Mouse (Mus musculus) MEL (cell line): ENCODE data around the gene Tbxa2r. TPM values are rescaled to one million over a fixed set of nuclear protein-coding genes. Genes with fewer than 3 reads are reported as not detected.

Experiments
- DNase-seq: peaks from one replicate; pipeline ENCODE4 v3.0.0; 2011; ENCODE audit warnings: low read depth, low spot score
- H3K27ac ChIP-seq: 2 replicates; pipeline ENCODE4 v1.5.1; 2012; ENCODE audit warnings: low read depth, mild to moderate bottlenecking, control low read depth, low read length, moderate library complexity; ENCODE audit not compliant: control insufficient read depth
- H3K27me3 ChIP-seq, 2 experiments: fragments of 150-350 bp in 1 of 2; sonication (generic) in 1 of 2; 2 replicates each; pipeline ENCODE4 v1.6.1; 2012; ENCODE audit warnings: low read length in 2 of 2, mild to moderate bottlenecking in 2 of 2, improper control_type of control experiment in 1 of 2, moderate library complexity in 1 of 2; ENCODE audit not compliant: insufficient read depth in 2 of 2, control insufficient read depth in 1 of 2
- H3K36me3 ChIP-seq, 2 experiments: 2 replicates each; pipeline ENCODE4 v1.6.1; 2012 to 2014; ENCODE audit warnings: low read length in 2 of 2, improper control_type of control experiment in 1 of 2, inconsistent platforms in 1 of 2, mild to moderate bottlenecking in 1 of 2; ENCODE audit not compliant: insufficient read depth in 2 of 2, control insufficient read depth in 1 of 2
- H3K4me1 ChIP-seq, 2 experiments: fragments of 150-350 bp in 1 of 2; sonication (generic) in 1 of 2; 2 replicates each; pipeline ENCODE4 v1.6.1; 2012; ENCODE audit warnings: low read length in 2 of 2, improper control_type of control experiment in 1 of 2, mild to moderate bottlenecking in 1 of 2; ENCODE audit not compliant: insufficient read depth in 2 of 2, control insufficient read depth in 1 of 2
- H3K4me3 ChIP-seq, 2 experiments: fragments of 150-350 bp in 1 of 2; sonication (generic) in 1 of 2; 2 replicates each; pipeline ENCODE4 v1.5.1; 2012; ENCODE audit warnings: low read depth in 2 of 2, low read length in 2 of 2, mild to moderate bottlenecking in 2 of 2, moderate library complexity in 2 of 2, control low read depth in 1 of 2, improper control_type of control experiment in 1 of 2; ENCODE audit not compliant: control insufficient read depth in 1 of 2, insufficient read depth in 1 of 2
- H3K79me2 ChIP-seq: 2 replicates; pipeline ENCODE4 v1.6.1; 2012; ENCODE audit warnings: mild to moderate bottlenecking, low read length, moderate library complexity; ENCODE audit not compliant: control insufficient read depth, poor library complexity, insufficient read depth
- H3K9ac ChIP-seq: 2 replicates; pipeline ENCODE4 v1.6.1; 2012; ENCODE audit warnings: low read depth, mild to moderate bottlenecking, control low read depth, low read length, moderate library complexity; ENCODE audit not compliant: control insufficient read depth, poor library complexity, severe bottlenecking
- H3K9me3 ChIP-seq: fragments of 150-350 bp; sonication (generic); replicated peaks from 2 replicates; pipeline ENCODE4 v1.6.1; 2012; ENCODE audit warnings: mild to moderate bottlenecking, low read length, improper control_type of control experiment, moderate library complexity; ENCODE audit not compliant: insufficient read depth
- CHD2 ChIP-seq: IDR thresholded peaks from 2 replicates; pipeline ENCODE4 v1.6.1; 2011; ENCODE audit warnings: low read length, improper control_type of control experiment
- CTCF ChIP-seq, 3 experiments: IDR thresholded peaks in 2 of 3; conservative IDR thresholded peaks in 1 of 3; 2 replicates each; pipeline ENCODE4 v1.5.1; 2011 to 2012; ENCODE audit warnings: low read length in 3 of 3, low read depth in 2 of 3, mild to moderate bottlenecking in 2 of 3, improper control_type of control experiment in 1 of 3, inconsistent platforms in 1 of 3, mixed read lengths in 1 of 3, moderate library complexity in 1 of 3; ENCODE audit not compliant: control insufficient read depth in 1 of 3, insufficient read depth in 1 of 3, poor library complexity in 1 of 3, severe bottlenecking in 1 of 3
- ELF1 ChIP-seq: IDR thresholded peaks from 2 replicates; pipeline ENCODE4 v1.6.1; 2014; ENCODE audit warnings: low read depth, mild to moderate bottlenecking, inconsistent platforms, low read length, improper control_type of control experiment, moderate library complexity
- EP300 ChIP-seq, 2 experiments: IDR thresholded peaks; 2 replicates each; pipeline ENCODE4 v1.6.1; 2011; ENCODE audit warnings: improper control_type of control experiment in 2 of 2, low read length in 2 of 2, low read depth in 1 of 2, mild to moderate bottlenecking in 1 of 2
- GATA1 ChIP-seq: IDR thresholded peaks from 2 replicates; pipeline ENCODE4 v1.6.1; 2011; ENCODE audit warnings: low read depth, low read length, improper control_type of control experiment
- HCFC1 ChIP-seq: IDR thresholded peaks from 2 replicates; pipeline ENCODE4 v1.6.1; 2012; ENCODE audit warnings: low read depth, mild to moderate bottlenecking, inconsistent platforms, low read length, improper control_type of control experiment, moderate library complexity
- JUND ChIP-seq: IDR thresholded peaks from 2 replicates; pipeline ENCODE4 v1.6.1; 2011; ENCODE audit warnings: low read depth, mild to moderate bottlenecking, improper control_type of control experiment, low read length
- KAT2A ChIP-seq: conservative IDR thresholded peaks from 2 replicates; pipeline ENCODE4 v1.6.1; 2012; ENCODE audit warnings: low read depth, low read length, improper control_type of control experiment, inconsistent platforms
- MYB ChIP-seq: IDR thresholded peaks from 2 replicates; pipeline ENCODE4 v1.6.1; 2011; ENCODE audit warnings: mild to moderate bottlenecking, low read depth, low read length, improper control_type of control experiment
- MYC ChIP-seq: IDR thresholded peaks from 2 replicates; pipeline ENCODE4 v1.6.1; 2011; ENCODE audit warnings: low read depth, mild to moderate bottlenecking, low read length, improper control_type of control experiment, moderate library complexity
- NELFE ChIP-seq: IDR thresholded peaks from 2 replicates; pipeline ENCODE4 v1.6.1; 2011; ENCODE audit warnings: low read depth, low read length, improper control_type of control experiment
- NRF1 ChIP-seq: IDR thresholded peaks from 2 replicates; pipeline ENCODE4 v1.6.1; 2014; ENCODE audit warnings: low read depth, mild to moderate bottlenecking, inconsistent platforms, low read length, improper control_type of control experiment, moderate library complexity; ENCODE audit not compliant: poor library complexity, insufficient read depth, severe bottlenecking
- POLR2AphosphoS2 ChIP-seq: IDR thresholded peaks from 2 replicates; pipeline ENCODE4 v1.6.1; 2011; ENCODE audit warnings: low read length, improper control_type of control experiment
- RAD21 ChIP-seq: IDR thresholded peaks from 2 replicates; pipeline ENCODE4 v1.6.1; 2011; ENCODE audit warnings: mild to moderate bottlenecking, low read depth, low read length, improper control_type of control experiment
- RCOR1 ChIP-seq: IDR thresholded peaks from 2 replicates; pipeline ENCODE4 v1.6.1; 2012; ENCODE audit warnings: low read depth, mild to moderate bottlenecking, inconsistent platforms, low read length, improper control_type of control experiment
- SIN3A ChIP-seq: IDR thresholded peaks from 2 replicates; pipeline ENCODE4 v1.6.1; 2012; ENCODE audit warnings: low read length, improper control_type of control experiment, inconsistent platforms
- SMC3 ChIP-seq: IDR thresholded peaks from 2 replicates; pipeline ENCODE4 v1.6.1; 2011; ENCODE audit warnings: low read depth, low read length, improper control_type of control experiment
- TAL1 ChIP-seq: IDR thresholded peaks from 2 replicates; pipeline ENCODE4 v1.6.1; 2012; ENCODE audit warnings: mild to moderate bottlenecking, inconsistent platforms, low read length, moderate library complexity, mixed read lengths
- TBP ChIP-seq: IDR thresholded peaks from 2 replicates; pipeline ENCODE4 v1.8.0; 2011; ENCODE audit warnings: low read depth, low read length, improper control_type of control experiment
- TCF12 ChIP-seq: IDR thresholded peaks from 2 replicates; pipeline ENCODE4 v1.6.1; 2014; ENCODE audit warnings: low read depth, mild to moderate bottlenecking, inconsistent platforms, low read length, improper control_type of control experiment, moderate library complexity
- USF1 ChIP-seq: IDR thresholded peaks from 2 replicates; pipeline ENCODE4 v1.6.1; 2014; ENCODE audit warnings: low read depth, mild to moderate bottlenecking, inconsistent platforms, low read length, improper control_type of control experiment, moderate library complexity
- ZNF384 ChIP-seq: IDR thresholded peaks from 2 replicates; pipeline ENCODE4 v1.6.1; 2012; ENCODE audit warnings: low read depth, mild to moderate bottlenecking, inconsistent platforms, low read length, improper control_type of control experiment
- polyA plus RNA-seq, 2 experiments: library from polyadenylated mRNA; stranded (reverse) in 1 of 2; unstranded in 1 of 2; fragments of >175 nt in 1 of 2; fragments of >200 nt in 1 of 2; gene quantifications; 2 replicates each; pipeline versions ENCODE4 v1.2.1 to v1.2.4; 2012; ENCODE audit warnings: low replicate concordance in 2 of 2, low read depth in 1 of 2; ENCODE audit not compliant: insufficient read length in 2 of 2, insufficient read depth in 1 of 2, missing spikeins in 1 of 2
- total RNA-seq: library from RNA; depleted of rRNA; stranded (reverse); fragments of 300-350 nt; gene quantifications from 2 replicates; pipeline ENCODE4 v1.2.3, GENCODE M21; 2012

Tbxa2r gene
- total and polyA plus RNA-seq, 3 experiments: 0.31 TPM; not detected in 2

DNA sequence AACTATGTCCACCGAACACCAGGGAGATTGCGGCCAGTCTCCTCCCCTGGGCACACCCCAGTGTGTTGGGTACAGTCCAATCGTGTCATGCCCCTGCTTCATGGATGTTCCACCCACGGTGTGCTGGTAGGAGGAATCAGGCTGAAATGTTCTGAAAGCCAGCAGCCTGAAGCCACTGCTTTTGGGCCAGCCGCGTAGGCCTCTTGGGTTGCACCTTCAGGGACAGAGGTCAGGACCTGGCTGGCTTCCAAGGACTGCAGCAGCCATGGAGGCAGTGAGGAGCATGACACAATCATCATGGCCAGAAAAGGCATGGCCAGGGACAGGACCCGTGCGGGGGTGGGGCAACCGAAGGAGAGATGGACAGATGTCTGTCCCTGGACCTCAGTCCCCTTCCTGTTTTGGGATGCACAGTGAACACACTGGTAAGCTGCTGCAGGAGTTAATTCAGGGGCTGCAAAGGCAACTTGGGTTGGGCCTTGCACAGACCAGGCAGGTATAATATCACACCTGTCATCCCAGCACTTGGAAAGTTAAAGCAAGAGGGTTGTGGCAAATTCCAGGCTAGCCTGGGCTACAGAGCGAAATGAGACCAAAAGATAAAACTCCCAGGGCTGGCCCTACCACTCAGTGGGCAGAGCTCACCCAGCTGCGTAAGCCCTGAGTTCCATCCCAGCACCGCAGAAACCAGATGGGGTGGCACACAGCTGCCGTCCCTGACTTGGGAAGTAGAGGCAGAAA is 9.8 kb upstream of the Tbxa2r start:
- peak overlapping the region; percentile 71; the same call in 1 of the 2 replicates for H3K9ac ChIP-seq
- no peak for TF ChIP-seq TAL1
- no peak for TF ChIP-seq SMC3
- TF ChIP-seq MYC: no peak
- TF ChIP-seq USF1: no peak
- TF ChIP-seq JUND: no peak
- peaks cover 20% of the 10 kb centered on the region for H3K79me2 ChIP-seq
- no peak for DNase-seq
- H3K36me3 ChIP-seq: peaks cover 2 to 6% of the 10 kb centered on the region in 2 experiments; a peak in 3 of 4 replicates
- H3K9me3 ChIP-seq: no peaks in the 10 kb centered on the region
- H3K27me3 ChIP-seq: no peaks in the 10 kb centered on the region
- no peak overlapping the region; a peak in 1 of 4 replicates for H3K4me3 ChIP-seq
- H3K27ac ChIP-seq: no peak overlapping the region
- peaks cover 0 to 12% of the 10 kb centered on the region in 2 experiments; a peak in 3 of 4 replicates for H3K4me1 ChIP-seq

DNA sequence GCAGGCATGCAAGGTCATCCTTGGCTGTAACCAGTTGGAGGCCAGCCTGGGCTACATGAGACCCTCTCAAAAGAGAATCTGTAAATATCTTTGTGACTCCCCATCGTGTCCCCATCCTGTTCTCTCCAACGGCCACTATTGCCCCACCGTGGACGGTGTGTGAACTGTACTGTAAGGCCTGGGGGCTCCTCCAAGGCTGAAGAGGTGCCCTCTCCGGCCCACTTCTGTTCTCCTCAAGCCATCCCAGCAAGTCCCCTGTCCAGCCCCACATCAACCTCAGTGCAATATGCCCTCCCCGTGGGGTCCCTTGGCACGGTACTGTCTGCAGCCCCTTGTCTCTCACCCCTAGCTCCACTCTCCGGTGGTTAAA is 9.2 kb upstream of the Tbxa2r start:
- TF ChIP-seq RAD21 (peak; percentile 2), TCF12 (no peak), TAL1 (no peak), RCOR1 (no peak), CTCF (IDR thresholded peaks at IDR 0.05 in 2 of 3, conservative IDR thresholded peaks at IDR 0.05 in 1 of 3; ENCODE audit: control insufficient read depth in 1 of 3, insufficient read depth in 1 of 3, low read depth in 2 of 3, low read length in 3 of 3, poor library complexity in 1 of 3, severe bottlenecking in 1 of 3) (peak in 2 of 3 experiments; percentile 17 to 25; a peak in 3 of 6 replicates)
- TF ChIP-seq, all 39 proteins: peak for 2
- peaks cover 20% of the 10 kb centered on the region for H3K79me2 ChIP-seq
- peak overlapping the region; percentile 71 for H3K9ac ChIP-seq
- H3K9me3 ChIP-seq: no peaks in the 10 kb centered on the region
- DNase-seq: peak; percentile 56
- peak overlapping the region; percentile 61 to 85 for H3K4me3 ChIP-seq
- H3K27ac ChIP-seq: peak overlapping the region; percentile 81
- H3K36me3 ChIP-seq: peaks cover 2 to 6% of the 10 kb centered on the region in 2 experiments; a peak in 2 of 4 replicates
- peaks cover 0 to 12% of the 10 kb centered on the region in 2 experiments; a peak in 3 of 4 replicates for H3K4me1 ChIP-seq
- H3K27me3 ChIP-seq: no peaks in the 10 kb centered on the region

DNA sequence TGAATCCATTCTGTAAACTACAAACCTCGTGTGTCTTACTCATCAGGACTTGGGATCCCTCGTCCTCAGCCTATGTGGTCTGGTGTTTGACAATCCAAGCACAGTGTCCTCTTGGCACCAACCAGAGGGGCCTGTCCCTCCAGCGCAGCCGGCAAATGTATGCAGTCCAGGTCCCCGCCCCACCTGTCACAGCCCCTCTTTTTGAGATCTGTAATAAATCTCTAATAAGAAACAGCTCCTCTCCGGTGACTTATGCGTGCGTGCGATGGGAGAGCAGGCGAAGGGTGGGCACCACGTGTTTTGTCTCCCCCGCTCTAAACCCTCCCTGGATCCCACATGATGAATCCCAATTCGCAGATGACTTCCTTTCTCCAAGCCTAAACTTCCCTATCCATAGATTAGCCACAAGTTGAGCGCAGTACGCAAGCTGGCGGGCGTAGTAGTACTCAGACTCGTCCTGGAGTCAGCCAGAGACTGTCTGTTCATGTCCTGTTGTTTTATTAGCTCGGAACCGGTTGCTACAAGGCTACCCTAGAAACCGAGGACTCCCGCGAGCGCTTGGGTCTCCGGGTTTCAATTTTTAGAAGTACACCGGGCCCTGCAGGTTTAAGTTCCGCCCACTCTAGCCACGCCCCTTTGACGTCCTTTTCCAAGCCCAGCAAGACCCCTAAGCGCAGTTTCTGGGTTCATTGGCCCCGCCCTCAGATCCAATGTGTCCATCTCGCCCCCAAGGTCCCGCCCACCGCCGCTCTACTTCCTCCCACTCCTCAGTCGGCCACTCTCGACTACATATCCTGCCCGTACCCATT is 8.6 kb upstream of the Tbxa2r start:
- peaks cover 20% of the 10 kb centered on the region for H3K79me2 ChIP-seq
- DNase-seq: peak; percentile 100
- H3K4me1 ChIP-seq: peaks cover 0 to 12% of the 10 kb centered on the region in 2 experiments; a peak in 3 of 4 replicates
- peak overlapping the region; percentile 81 for H3K27ac ChIP-seq
- H3K36me3 ChIP-seq: peaks cover 2 to 6% of the 10 kb centered on the region in 2 experiments; a peak in 2 of 4 replicates
- H3K9me3 ChIP-seq: no peaks in the 10 kb centered on the region
- peak overlapping the region; percentile 71 for H3K9ac ChIP-seq
- peak overlapping the region; percentile 61 to 85 for H3K4me3 ChIP-seq
- H3K27me3 ChIP-seq: no peaks in the 10 kb centered on the region
- TF ChIP-seq SIN3A: peak; percentile 64
- no peak for TF ChIP-seq GATA1
- no peak for TF ChIP-seq JUND
- TF ChIP-seq CHD2: peak; percentile 25; the same call in 1 of the 2 replicates
- TF ChIP-seq MYB: no peak
- TF ChIP-seq ELF1: peak; percentile 15; the same call in 1 of the 2 replicates
- TF ChIP-seq HCFC1: no peak
- TF ChIP-seq ZNF384: no peak
- peak; percentile 76 for TF ChIP-seq NELFE
- no peak; the same call in 1 of the 2 replicates for TF ChIP-seq KAT2A
- TF ChIP-seq NRF1: no peak
- TF ChIP-seq MYC: peak; percentile 87
- TF ChIP-seq EP300 (IDR thresholded peaks at IDR 0.05; ENCODE audit: low read depth in 1 of 2, low read length in 2 of 2): no peak
- peak; percentile 76 for TF ChIP-seq POLR2AphosphoS2
- TF ChIP-seq TCF12: peak; percentile 33
- no peak for TF ChIP-seq RAD21
- peak; percentile 60; the same call in 1 of the 2 replicates for TF ChIP-seq TBP
